Mouse (Mus musculus): ENCODE results near the gene Clybl. TPM values are rescaled to one million over a fixed set of nuclear protein-coding genes. Genes with fewer than 3 reads are reported as not detected.

Clybl gene
- polyA plus RNA-seq, 1 experiment, result 66.7 TPM

DNA sequence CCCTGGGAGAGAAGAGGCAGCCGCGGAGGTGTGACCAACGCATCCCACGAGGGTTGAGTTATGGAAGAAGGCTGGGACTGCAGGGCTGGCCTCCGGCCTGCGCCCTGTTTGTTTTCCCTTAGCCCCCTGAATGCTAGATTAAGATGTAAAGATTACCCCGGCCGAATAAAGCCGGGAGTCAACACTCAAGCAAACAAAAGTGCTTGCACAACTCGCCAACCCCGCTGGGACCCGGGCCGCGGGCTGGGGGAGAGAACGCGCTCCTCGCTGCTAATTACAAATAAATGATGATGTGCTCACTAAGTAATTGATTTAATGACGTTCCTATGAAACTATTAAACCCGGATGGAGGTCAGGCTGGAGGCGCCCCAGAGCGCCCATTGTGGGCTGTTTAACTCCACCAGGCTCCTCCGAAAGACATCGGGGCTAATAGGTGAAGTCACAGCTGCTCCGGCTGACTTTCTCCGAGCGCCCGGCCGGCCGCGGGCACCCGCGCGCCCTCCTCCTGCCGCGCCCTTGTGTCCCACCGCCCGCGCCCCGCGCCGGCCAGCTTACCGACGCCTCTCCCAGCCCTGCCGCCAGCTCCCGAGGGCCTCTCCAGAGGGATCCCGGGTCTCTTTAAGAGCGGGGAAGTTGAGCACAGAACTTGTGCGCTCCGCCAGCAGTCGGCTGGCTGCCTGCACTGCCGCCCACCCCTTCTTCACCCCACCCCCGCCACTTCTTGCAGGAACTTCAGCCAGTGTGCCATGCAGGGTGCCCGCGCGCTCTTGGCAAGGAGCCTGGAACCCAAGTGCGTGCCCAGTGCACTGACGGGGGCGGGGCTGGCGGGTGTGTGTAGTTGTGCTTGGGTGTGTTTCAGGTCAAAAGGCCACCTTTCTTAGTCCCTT is 269.2 kb downstream of the Clybl start, which contains the start of gene Gm5089:
Gene Gm5089 (minus strand): TSS at position 620 of the 887 bp plus-strand sequence.
- Histone ChIP-seq H3K36me3 (ENCODE audit: control insufficient read depth, insufficient read depth, low read length) (no peaks in the 10 kb centered on the region), H3K27ac (ENCODE audit: insufficient read depth, low read depth, low read length) (no peak within 1 kb of the TSS), H3K4me1 (ENCODE audit: control insufficient read depth, insufficient read depth, low read length) (no peaks in the 10 kb centered on the region), H3K4me3 (ENCODE audit: insufficient read depth, low read depth, low read length) (no peak within 1 kb of the TSS), H3K27me3 (replicated peaks; ENCODE audit: control insufficient read depth, insufficient read depth, low read length) (peaks cover 6% of the 10 kb centered on the region)
- peak; percentile 78 for DNase-seq
- WGBS, result 2% methylated on average over 59 of the region's 59 CpGs
- TF ChIP-seq POLR2A (IDR thresholded peaks at IDR 0.05; ENCODE audit: low read depth, low read length), result no peak
- no peak for TF ChIP-seq CTCF (conservative IDR thresholded peaks at IDR 0.05; ENCODE audit: insufficient read depth, insufficient read length, low read depth, low read length)

- WGBS, result 68% methylated on average over 5 of the region's 5 CpGs
- H3K27me3 ChIP-seq (replicated peaks; ENCODE audit: control insufficient read depth, insufficient read depth, low read length), result peaks cover 6% of the 10 kb centered on the region
- no peaks in the 10 kb centered on the region for H3K36me3 ChIP-seq (ENCODE audit: control insufficient read depth, insufficient read depth, low read length)
Measured at GRCm38 (mm10) chr14:122451551-122452145, 270.1 kb downstream of the Clybl start.

More at GRCm38 (mm10) chr14:122451551-122452145, 270.1 kb downstream of the Clybl start:
- TF ChIP-seq CTCF (conservative IDR thresholded peaks at IDR 0.05; ENCODE audit: insufficient read depth, insufficient read length, low read depth, low read length) (no peak), POLR2A (IDR thresholded peaks at IDR 0.05; ENCODE audit: low read depth, low read length) (no peak)
- DNase-seq, result no peak
- Histone ChIP-seq H3K4me1 (ENCODE audit: control insufficient read depth, insufficient read depth, low read length) (no peaks in the 10 kb centered on the region), H3K4me3 (ENCODE audit: insufficient read depth, low read depth, low read length) (no peak overlapping the region), H3K27ac (ENCODE audit: insufficient read depth, low read depth, low read length) (no peak overlapping the region)

Other genes starting within 250 kb of the Clybl start
- gene Gpr183, start 216.5 kb upstream of the Clybl start, polyA plus RNA-seq (2012; rRNA removed), result 0.65 and 1.7 TPM in 2 replicates
- gene Timm8a2, start 147.0 kb upstream of the Clybl start, polyA plus RNA-seq (2012; rRNA removed), result 0.18 TPM in 1 of 2 replicates, not detected in the other
- 136 and 197 TPM in 2 replicates for gene Tm9sf2, start 74.7 kb upstream of the Clybl start, polyA plus RNA-seq (2012; rRNA removed)